Mouse (Mus musculus): ENCODE data around the gene Ifnab.

DNA sequence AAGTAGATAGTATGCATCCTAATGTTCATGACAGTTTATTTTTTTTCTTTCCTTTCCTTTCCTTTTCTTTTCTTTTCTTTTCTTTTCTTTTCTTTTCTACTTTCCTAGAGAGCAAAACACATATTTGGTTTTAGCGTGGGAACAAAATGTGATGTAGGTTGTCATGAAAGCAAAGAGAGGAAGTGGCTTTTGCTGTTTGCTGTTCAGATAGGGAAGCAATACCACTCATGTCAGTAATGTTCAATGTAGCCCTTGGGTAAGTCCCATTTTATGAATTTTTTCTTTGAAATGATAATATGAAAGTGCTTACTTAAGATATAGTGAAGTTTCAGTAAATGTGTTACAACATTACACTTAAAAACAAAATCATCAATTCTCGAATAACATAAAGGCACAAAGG, 2.2 kb upstream of the Ifnab start:
- TF ChIP-seq CTCF (conservative IDR thresholded peaks at IDR 0.05; ENCODE audit: low read length) = no peak
- no peak for TF ChIP-seq POU5F1 (IDR thresholded peaks at IDR 0.05; ENCODE audit: borderline replicate concordance, low read length)
- no peak for TF ChIP-seq NANOG (IDR thresholded peaks at IDR 0.05; ENCODE audit: borderline replicate concordance, low read length)
